Mouse (Mus musculus): ENCODE measurements around the gene Ankrd65.
A peak's percentile ranks its signal among the peaks of the same experiment; 100 is the strongest.
"Not testable (repeated sequence)": the region's sequence is repeated elsewhere in the genome, so short reads cannot be mapped to it uniquely, and the experiment has no call there.

Ankrd65 gene

DNA sequence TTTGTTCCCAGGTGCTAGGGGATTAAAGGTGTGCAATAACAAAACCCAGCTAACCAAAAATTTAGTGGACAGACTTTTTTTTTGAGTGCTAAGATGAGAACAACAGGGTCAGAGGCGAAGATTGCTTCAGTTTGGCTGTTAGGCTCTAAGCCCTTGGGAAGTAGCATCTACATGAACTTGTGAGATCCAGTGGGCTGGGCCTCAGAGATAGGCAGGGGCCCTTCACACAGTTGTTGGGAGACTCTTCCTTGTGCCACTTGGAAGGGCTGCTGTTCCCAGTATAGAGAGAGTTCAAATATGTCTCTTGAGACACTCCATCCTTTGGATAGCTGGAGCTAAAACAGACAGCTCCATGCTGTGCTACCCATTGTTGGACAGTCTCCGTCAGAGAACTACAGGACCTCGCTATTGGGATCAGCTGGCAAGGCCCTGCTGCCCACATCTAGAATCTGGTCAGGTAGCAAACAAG, at the start of gene Ankrd65:
Gene Ankrd65, plus strand, starts transcription at position 419 of the 469 bp plus-strand sequence.
- DNase-seq (ENCODE audit: low spot score): no peak

DNA sequence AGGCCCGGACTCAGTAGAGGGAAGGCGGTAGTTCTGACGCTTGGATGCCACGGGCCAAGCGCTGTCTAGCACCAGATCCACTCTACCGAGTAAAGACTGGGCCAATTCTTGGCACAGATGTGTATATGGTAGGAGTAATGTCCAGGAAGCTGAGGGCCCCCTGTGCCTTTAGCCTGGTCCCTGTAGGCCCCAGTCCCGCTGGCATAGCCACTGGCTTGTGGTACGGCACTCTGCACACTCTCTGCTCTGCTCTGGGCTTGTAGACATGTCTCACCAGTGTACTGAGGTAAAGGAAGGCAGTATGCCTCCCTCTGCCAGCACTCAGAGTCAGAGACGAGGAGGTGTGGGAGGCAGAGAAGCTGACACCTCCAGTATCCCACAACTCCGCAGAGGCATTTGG, 49.6 kb upstream of the Ankrd65 start:
- not testable (repeated sequence) for DNase-seq (ENCODE audit: low spot score)

DNA sequence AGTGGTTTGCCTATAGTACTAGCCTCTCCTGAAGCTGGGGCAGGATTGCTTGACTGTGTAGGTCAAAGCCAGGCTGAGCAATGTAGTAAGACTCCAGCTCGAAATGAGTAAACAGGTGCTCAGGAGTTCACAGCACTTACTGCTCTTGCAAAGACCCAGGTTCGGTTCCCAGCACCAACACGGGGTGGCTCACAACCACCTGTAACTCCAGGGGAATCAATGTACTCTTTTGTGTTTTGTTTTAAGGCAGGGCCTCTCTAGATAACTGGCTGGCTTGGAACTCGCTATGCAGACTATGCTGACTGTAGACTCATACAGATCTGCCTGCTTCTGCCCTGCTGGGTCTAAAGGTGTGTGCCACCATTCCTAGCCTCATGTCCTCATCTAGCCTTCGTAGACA, 47.6 kb upstream of the Ankrd65 start:
- DNase-seq (ENCODE audit: low spot score): no peak

DNA sequence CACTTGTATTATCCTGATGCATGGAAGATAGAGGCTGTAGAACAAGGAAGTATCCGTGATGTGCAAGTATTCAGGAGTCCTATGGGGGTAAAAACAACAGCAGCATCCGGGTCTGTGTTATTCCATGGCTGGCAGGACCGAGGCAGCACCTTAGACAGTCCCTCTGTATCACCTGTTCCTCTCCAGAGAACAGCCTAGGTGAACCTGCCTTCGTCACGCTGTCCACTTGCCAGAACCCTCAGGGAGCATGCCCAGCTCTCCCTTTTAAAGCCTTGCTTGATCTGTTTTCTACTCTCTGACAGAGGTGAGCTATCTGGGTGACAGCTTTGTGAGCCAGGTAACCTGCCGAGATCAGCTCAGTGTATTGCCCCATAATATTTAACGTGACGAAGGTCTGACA, 45.8 kb upstream of the Ankrd65 start:
- no peak for DNase-seq (ENCODE audit: low spot score)

DNA sequence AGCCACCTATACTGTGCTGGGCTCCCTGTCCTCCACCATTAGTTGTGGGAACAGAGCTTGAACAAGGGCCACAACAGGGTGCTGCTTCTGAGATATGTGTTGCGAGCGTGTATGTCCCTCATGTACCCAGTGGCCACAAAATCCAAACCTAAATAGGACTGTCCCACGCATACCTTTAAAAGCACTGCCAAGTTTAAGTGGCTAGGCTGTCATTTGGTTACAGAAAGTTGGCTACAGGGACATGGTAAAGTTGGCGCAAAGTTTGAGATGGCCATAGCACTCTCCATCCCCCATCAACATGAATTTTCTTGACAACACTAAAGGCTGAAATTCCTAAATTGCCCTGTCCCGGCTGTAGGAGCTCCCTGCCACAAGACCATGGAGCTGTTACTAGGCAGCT, 45.1 kb upstream of the Ankrd65 start:
- no peak for DNase-seq (ENCODE audit: low spot score)

DNA sequence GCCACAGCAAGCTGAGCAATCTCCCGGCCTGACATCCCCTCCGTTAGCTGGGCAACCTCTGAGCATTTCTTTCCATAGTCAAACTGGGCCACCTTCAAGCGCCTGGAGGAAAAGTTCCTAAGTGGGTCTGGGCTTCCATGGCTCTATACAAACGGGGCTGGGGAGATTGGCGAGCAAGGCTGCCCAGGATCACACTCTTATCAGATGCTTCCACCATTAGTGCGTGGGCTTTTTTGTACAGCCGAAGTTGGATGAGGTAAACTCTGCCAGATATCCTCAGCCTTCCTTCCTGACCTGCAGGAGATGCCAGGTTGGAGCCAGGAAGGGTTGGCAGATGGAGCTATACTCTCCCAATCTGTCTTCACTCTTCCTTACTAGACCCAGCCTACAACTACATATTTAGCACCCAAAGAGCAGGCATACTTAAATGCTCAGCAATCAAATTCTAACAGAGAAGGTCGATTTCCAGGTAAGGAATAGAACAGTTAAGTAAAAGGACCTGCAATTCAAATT, 44.1 kb upstream of the Ankrd65 start:
- DNase-seq (ENCODE audit: low spot score): no peak

DNA sequence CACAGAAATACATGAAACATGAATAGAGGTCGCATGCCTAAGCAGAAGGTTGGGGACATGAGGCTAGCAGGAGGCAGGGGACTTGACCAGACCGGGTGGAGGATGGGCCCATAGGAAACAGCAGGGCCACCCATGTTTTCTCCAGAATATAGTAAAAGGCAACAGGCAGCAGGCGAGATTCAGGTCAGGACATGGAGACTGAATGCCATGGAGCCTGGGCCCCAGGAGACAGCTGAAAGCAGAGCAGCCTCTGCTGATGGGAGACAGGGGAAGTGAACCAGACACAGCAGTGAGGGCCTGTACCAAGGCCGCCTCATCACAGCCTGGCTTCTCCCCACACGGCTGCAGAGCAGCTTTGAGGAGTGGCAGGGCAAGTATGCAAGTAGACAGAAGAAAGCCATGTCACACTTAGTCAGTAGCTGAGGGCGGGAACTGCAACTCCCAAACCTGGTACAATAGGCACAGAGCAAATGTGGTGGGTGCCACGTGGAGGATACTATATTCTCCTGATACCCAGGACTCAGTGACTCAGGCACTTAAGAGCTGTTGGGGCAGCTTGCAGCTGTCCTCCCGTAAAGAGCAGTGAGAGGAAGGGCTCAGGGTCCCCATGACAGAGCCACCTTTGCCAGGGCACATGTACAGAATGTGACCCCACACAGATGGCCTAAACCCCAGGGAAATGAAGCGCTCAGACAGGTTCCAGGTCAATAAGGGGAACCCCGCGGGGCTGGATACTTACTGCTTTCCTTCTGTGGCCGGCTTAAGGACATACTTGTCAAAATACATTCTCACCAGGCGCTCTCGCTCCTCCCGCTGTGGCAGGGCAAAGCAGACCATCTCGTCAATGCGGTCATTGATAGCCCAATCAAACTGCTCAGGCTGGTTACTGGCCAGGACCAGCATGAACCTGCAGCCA, 43.4 kb upstream of the Ankrd65 start:
- no peak for DNase-seq (ENCODE audit: low spot score)

DNA sequence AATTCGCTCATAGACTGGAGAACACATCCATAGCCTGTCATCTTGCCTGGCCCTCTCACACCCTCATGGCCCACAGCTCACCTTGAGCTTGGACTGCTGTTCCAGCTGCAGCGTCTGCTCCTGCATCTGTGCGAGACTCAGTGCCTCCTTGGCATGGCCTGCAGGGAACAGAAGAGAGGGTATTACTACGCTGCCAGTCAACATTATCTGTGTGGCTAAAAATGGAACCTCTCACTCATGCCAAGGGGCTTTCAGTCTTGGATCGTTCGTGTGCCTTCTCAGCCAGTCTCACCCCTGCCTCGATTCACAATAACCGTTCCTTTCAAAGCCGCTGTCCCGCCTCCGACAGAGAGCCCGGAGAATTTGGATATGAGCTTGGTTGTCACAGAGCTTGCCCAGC, 33.2 kb upstream of the Ankrd65 start:
- no peak for DNase-seq (ENCODE audit: low spot score)

DNA sequence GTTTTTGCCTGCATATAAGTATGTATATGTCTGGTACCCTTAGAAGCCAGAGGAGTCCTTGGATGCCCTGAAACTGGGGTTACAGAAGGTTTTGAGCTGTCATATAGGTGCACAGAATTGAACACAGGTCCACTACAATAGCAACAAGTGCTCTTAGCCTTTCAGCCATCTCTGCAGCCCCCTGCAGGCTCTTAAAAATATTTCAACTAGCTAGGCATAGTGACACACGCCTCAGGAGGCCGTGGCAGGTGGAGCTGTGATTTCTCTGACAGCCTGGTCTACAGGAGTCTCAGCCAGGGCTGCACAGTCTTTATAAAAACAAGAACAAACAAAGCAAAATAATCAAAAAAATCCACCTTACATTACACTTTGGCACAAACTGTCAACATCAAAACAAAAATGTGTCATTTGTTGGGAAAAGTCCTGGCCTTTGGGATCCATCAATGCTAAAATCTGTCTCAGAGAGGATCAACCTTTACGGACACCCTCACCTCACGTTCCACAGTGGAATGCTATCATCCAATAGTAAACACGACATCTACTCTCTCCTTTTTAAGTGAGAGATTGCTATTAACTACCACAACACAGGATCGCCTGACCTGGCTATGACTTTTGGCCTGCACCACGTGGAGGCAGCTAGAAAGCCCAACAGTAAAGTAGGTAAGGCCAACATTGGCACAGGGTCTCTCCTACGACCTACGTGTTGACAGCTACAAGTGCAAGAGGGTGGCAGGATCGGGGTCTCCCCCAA, 30.2 kb upstream of the Ankrd65 start:
- peak; percentile 58 for DNase-seq (ENCODE audit: low spot score)

DNA sequence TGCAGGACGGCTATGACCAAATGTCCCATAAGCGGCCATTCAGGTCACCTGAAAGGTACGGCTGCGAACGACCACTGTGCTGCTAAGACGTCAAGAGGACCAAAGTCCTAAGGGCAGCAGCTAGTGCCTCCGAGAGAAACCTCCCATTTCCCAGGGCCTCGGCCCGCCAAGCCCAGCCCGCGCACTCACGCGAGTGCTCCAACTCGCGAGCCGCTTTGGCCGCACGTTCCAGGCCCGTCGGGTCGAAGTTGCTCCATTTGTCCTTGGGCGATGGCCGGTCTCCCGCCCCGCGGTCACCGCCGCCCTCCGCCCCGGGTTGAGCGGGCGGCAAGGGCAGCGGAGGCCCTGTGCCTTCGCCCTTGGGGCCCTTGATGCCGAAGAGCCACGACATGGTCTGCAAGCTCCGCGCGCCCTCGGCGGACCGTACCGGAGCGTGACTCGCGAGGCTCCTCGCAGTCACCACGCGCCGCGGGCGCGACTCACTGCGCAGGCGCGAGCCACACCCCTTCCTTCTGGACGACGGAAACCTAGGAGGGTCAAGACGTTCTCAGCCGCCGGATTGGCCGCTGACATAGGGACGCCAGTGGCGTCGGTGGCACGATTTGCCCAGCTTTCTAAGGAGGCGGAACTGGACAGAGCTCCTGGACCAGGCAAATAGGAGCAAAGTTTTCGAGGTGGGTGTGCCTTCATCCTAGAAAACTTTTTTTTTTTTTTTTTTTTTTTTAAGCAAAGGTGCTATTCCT, 29.5 kb upstream of the Ankrd65 start, which contains the start of gene Atad3a:
Gene Atad3a, minus strand, starts transcription at position 481 of the 743 bp plus-strand sequence.
- peak; percentile 99 for DNase-seq (ENCODE audit: low spot score)

DNA sequence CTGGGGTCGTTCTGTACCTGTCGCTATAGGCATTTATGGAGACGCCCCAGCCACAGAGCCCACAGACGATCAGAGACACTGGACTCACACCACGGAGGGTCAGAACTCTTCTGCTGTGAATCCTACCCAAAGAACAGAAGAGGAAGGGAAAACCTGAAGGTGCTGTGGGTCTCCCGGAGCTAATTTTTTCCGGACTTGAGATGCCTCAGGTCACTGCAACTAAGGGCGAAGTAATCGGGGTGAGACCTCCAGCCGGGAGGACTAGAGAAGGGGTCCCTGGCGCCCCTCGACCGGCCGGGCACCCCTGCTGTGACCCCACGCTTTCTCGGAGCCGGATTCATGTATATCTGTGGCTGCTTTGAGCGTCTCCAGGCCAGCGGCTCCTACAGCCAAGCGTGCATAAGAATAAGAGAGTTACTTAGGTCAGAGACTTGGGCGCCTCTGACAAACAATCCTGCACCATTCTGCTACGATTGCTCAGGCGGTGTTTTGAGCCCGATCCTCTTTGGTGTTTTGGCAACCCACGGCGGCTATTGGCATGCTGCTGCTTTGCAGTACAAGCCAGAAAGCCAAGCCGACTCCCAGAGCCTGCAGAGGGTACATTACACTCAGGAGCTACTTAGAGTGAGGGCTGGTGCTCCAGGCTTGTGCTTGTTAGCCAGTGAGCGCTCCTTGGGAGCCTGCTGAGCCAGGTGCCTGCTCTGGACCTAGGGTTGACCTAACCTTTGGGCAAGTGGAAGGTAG, 28.7 kb upstream of the Ankrd65 start:
- no peak for DNase-seq (ENCODE audit: low spot score)

DNA sequence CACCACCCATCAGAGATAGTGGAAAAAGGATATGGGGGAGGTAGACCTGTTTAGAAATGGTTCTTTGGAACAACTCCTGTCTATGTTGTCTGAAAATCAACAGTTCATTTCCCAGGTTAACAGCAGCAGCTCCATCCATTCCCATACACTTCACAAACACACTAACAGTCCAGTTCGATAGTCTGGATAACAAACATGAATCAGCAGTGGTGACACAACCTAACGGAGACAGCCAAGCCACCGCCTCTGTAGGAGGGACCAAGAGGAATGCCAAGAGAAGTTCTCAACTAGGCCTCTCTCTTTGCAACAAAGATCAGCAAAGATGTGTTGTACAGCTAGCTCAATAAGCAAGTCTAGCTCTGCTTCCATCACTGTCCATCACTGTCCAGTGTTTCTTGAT, 27.9 kb upstream of the Ankrd65 start:
- no peak for DNase-seq (ENCODE audit: low spot score)

DNA sequence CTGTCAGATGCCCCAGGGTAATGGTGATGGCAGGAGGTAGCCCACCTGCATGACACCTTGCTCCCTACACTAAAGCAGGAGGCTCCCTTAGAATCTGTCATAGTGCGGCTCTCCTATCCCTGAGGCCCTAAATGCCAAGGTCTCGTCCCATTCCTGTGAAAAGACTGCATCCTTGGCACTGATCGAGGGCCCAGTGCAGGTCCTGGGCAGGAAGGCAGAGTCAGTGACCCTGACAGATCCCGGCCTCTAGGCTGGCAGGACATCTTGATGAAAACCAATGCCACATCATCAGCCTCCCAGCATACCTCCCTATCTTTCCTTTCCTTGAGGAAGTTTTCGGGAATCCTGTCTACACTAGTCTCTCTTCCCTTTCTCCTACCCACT, 20.8 kb upstream of the Ankrd65 start:
- no peak for DNase-seq (ENCODE audit: low spot score)

DNA sequence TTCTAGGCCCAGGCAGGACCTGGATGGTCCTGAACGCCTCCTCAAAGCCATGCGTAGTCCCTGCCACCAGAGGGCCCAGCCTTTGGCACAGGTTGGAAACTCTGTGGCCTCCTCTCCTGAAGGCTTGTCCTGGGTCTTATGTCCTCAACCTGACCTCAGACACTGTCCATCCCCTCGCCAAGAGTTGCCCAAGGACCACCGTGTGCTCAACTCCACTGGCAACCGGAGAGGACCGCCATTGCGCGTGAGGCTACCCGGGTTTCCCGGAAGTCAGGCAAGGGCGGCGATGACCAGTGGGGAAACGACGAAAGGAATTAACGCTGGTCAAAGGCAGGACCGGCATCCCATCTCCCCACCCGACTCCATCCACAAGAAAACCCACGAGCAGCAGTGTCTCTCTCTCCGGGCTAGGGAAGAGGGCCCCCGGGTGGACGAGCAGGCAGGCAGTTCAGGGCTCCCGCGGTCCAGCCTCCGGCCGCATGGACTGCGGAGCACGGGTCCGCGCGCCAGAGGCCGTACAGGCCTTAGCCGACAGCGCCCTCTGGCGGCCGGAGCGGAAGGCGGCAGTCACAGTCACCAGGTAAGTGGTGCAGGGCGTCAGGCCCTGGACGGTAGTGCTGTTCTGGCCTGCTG, 20.2 kb upstream of the Ankrd65 start:
- peak; percentile 91 for DNase-seq (ENCODE audit: low spot score)

DNA sequence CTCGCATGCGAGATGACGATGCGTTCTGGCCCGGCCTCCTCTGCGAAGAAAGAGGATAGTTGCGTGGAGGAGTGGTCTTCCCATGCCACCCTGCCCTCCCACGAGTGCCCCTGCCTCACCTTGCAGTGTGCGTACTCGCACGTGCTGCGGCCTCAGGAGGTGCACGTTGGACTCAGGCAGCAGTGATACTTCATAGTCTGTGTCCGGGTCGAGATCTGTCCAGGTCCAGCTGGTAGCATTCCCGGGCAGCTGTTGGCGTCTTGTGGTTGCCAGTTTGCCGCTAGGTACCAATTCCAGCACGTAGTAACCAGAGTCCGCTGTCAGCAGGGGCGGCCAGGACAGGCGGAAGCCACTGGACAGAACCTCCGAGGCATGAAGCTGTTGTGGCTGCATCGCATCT, 19.6 kb upstream of the Ankrd65 start:
- no peak for DNase-seq (ENCODE audit: low spot score)

DNA sequence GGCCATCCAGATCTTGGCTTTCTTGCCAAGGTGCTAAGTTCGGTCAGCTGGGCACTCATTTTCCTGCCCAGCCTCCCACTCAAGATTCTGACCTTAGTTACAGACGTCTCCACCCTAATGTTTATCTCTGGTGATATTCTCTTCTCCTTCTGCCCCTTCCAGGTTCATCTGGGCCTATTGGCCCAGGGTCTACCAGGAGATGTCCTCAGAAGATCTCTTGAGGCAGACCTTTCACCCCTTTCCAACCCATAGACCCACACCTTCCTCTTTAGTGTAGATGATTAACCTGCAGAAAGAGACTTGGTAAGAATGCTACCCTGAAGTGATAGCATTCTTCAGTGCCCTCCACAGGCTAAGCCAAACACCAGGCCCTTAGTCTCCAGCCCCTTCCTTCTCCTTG, 18.5 kb upstream of the Ankrd65 start:
- DNase-seq (ENCODE audit: low spot score): no peak

DNA sequence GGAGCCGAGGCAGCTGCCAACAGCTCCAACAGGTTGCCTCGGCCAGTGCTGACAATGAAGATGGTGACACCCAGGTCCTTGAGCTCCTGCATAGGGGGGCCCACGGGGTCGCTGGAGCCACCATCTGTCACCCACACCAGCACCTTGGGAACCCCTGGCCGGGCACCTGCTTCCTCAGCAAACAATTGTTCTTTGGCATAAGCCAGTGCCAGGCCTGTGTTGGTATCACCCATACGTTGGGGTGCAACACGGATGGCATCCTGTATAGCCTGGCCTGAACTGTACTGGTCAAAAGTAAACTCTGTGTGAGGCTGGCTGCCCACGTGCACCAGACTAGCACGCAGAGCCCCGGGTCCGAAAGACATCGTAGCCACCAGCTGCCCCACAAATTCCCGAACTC, 17.5 kb upstream of the Ankrd65 start:
- no peak for DNase-seq (ENCODE audit: low spot score)

DNA sequence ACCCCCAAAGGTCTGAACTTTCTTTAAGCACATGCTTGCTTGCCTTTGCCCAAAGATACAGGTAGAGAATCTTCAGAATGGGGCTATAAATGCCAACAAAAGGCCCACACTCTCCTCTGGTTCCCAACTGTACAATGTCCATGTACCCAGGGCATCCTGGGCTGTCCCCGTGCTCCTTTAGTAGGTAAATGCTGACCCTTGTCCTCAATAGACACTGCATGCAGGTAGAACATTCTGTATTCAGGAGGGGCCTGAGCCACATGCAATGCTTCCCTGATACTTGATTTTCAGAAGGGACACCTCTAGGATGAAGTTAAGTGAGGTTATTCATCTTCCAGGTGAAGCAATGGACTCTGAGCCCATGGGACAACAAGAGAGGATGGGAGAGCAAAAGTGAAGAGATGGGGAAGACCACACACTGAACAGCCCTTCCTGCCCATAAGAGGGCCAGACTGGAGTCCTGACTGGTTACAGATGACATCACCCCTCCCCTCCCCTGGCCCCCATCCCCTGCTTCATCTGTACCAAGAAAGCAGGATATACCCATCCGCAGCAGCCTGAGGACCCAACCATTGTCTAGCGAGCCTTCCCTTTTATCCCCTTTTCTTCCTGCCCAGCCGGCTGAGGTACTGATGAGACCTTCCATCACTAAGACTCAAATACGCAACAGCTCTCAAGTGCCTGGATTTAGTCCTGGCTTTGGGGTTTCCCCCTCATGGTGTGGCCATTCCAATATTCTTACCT, 16.7 kb upstream of the Ankrd65 start:
- no peak for DNase-seq (ENCODE audit: low spot score)

DNA sequence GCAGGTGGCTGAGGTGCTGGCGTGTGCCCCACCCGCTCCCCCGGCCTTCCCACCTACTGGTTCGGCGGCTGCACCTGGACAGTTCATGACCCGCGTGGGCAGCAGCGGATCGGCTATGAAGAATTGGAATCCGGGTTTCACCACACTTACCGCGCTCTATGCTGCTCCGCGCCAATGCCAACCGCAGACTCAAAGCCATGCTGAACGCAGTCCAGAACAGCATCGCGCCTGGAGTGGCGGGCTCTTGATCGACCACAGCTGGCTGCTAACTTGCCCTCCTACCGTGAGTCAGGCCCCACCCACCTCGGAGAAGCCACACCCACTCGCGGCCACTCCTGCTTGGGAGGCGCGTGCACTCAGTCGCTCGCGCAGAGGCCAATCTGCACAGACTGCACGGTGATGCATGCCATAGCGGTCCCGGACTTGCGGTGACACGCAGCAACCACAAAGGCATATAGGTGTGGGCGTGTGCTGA, 15.9 kb upstream of the Ankrd65 start, which contains the start of gene Vwa1:
Gene Vwa1, minus strand, starts transcription at position 419 of the 475 bp plus-strand sequence.
- peak; percentile 78 for DNase-seq (ENCODE audit: low spot score)

Data from retina, embryonic 14.5 days (tissue).